Mouse (Mus musculus): ENCODE measurements around the gene Zfp141. TPM values are rescaled to one million over a fixed set of nuclear protein-coding genes. Genes with fewer than 3 reads are reported as not detected.
"Not testable (repeated sequence)": the region's sequence is repeated elsewhere in the genome, so short reads cannot be mapped to it uniquely, and the experiment has no call there.

Zfp141 gene
- polyA plus RNA-seq (2012; ENCODE audit: insufficient read depth, insufficient read length, missing spikeins) = 4.2 and 6.1 TPM in 2 replicates

GRCm38 (mm10) chr7:42505588-42505987, at the start of gene Zfp141:
TSS of gene Zfp141 (minus strand) at chr7:42505740.
- not testable (repeated sequence) for H3K27ac ChIP-seq (ENCODE audit: insufficient read depth, low read depth, low read length); H3K4me1 ChIP-seq (ENCODE audit: control insufficient read depth, insufficient read depth, low read length)
- peak within 1 kb of the TSS; percentile 77 for H3K4me3 ChIP-seq (ENCODE audit: insufficient read depth, low read length)

DNA sequence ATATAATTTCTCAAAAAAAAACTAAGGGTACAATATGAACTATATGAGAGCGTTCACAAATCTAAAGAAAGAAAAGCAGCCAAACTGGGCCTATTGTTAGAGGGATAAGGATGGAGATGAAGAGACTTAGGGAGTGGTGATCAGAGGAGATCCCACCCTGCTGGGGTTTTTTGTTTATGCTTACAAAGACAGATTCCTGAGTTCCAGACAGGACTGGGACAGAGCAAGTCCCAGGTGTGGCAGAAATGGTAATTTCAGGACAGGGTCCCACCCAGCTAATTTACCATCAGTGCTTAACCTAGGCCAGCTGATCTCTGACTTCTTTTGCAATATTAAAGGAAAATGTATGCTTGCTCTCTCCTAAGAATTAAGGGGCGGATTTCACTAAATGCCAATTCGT, 46.2 kb upstream of the Zfp141 start:
- TF ChIP-seq CTCF (IDR thresholded peaks at IDR 0.05; ENCODE audit: low read depth, low read length) (no peak), POLR2A (IDR thresholded peaks at IDR 0.05; ENCODE audit: borderline replicate concordance, low read depth, low read length) (no peak)
- no peak overlapping the region for H3K27ac ChIP-seq (ENCODE audit: insufficient read depth, low read depth, low read length)
- H3K4me3 ChIP-seq (ENCODE audit: insufficient read depth, low read length) = no peak overlapping the region
- H3K4me1 ChIP-seq (ENCODE audit: control insufficient read depth, insufficient read depth, low read length) = no peaks in the 10 kb centered on the region

DNA sequence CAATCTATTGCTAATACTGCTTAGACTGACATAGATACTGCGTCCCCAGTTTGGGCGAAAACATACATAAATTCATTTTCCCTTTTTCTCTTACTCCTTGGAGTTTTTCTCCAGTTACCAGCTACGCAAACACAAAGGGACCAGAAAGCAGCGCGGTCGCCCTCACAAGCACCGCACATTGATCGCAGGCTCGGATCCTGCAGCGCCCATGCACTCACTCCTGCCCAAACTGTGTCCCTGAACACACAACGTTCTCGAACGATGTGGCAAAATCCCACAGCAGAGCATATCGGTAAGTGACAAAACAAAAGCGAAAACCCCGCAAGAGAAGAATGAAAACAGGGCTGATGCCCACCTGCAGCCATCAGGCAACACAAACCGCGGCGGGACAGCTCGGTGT, 354 bp downstream of the Zfp141 start:
- Histone ChIP-seq H3K4me1 (ENCODE audit: control insufficient read depth, insufficient read depth, low read length) (no peaks in the 10 kb centered on the region), H3K27ac (ENCODE audit: insufficient read depth, low read depth, low read length) (no peak overlapping the region; the same call in 1 of the 2 replicates), H3K4me3 (ENCODE audit: insufficient read depth, low read length) (peak overlapping the region; percentile 77)
- TF ChIP-seq CTCF (IDR thresholded peaks at IDR 0.05; ENCODE audit: low read depth, low read length) = no peak
- TF ChIP-seq POLR2A (IDR thresholded peaks at IDR 0.05; ENCODE audit: borderline replicate concordance, low read depth, low read length) = no peak

DNA sequence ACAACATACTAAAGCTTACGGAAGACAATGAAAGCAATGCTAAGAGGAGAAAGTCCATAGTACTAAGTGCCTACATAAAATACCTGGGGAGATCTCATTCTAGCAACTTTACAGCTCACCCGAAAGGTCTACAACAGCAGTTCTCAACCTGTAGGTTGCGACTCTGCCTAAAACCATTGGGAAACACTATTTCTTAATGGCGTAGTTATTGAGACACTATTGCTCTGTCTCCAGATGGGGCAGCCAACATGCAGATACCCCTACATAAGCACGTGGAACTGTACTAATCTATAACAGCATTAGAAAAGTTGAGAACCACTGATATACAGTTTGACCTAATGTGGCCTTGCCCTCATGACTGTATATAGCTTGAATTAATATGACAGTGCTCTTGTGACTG, 7.3 kb downstream of the Zfp141 start:
- no peak overlapping the region for H3K27ac ChIP-seq (ENCODE audit: insufficient read depth, low read depth, low read length)
- H3K4me1 ChIP-seq (ENCODE audit: control insufficient read depth, insufficient read depth, low read length) = no peaks in the 10 kb centered on the region
- no peak overlapping the region for H3K4me3 ChIP-seq (ENCODE audit: insufficient read depth, low read length)
- TF ChIP-seq CTCF (IDR thresholded peaks at IDR 0.05; ENCODE audit: low read depth, low read length) (no peak), POLR2A (IDR thresholded peaks at IDR 0.05; ENCODE audit: borderline replicate concordance, low read depth, low read length) (no peak)

DNA sequence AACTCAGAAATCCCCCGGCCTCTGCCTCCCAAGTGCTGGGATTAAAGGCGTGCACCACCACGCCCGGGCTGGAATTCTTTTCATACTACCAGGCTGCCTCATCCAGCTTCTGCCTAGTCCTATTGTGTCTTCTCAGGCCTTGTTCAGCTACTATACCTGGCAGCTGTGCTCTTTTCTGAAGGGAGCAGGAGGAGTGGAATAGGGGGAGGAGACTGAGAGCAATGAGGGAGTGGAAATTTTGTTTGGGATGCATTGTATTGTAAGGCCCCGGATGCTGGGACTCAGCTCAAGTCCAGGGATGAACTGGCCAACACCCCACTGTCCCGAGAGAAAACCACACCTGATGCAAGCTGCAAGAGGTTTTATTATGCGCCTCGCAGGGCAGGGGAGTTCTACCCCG, 8.2 kb downstream of the Zfp141 start:
- TF ChIP-seq POLR2A (IDR thresholded peaks at IDR 0.05; ENCODE audit: borderline replicate concordance, low read depth, low read length) (no peak), CTCF (IDR thresholded peaks at IDR 0.05; ENCODE audit: low read depth, low read length) (no peak)
- no peak overlapping the region for H3K4me3 ChIP-seq (ENCODE audit: insufficient read depth, low read length)
- no peaks in the 10 kb centered on the region for H3K4me1 ChIP-seq (ENCODE audit: control insufficient read depth, insufficient read depth, low read length)
- no peak overlapping the region for H3K27ac ChIP-seq (ENCODE audit: insufficient read depth, low read depth, low read length)

DNA sequence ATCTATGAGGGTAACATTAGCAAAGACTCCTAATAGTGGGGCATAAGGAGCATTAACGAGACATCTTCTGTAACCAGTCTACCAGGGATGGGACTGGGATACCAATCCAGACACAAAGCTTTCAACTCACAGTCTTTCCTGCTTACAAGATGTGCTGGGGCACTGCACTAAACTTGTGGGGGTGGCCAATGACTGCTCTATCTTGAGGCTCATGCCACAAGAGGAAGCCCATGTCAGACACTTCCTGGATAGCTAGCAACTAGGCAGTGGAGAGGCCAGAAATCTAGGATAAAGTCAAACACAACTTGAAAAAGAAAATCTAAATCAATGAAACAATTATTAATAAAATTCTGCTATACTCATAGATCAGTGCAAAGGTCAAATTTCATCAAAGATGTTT, 9.3 kb downstream of the Zfp141 start:
- no peak overlapping the region for H3K4me3 ChIP-seq (ENCODE audit: insufficient read depth, low read length)
- peaks cover 4% of the 10 kb centered on the region for H3K4me1 ChIP-seq (ENCODE audit: control insufficient read depth, insufficient read depth, low read length)
- no peak overlapping the region for H3K27ac ChIP-seq (ENCODE audit: insufficient read depth, low read depth, low read length)
- no peak for TF ChIP-seq CTCF (IDR thresholded peaks at IDR 0.05; ENCODE audit: low read depth, low read length)
- TF ChIP-seq POLR2A (IDR thresholded peaks at IDR 0.05; ENCODE audit: borderline replicate concordance, low read depth, low read length) = no peak

DNA sequence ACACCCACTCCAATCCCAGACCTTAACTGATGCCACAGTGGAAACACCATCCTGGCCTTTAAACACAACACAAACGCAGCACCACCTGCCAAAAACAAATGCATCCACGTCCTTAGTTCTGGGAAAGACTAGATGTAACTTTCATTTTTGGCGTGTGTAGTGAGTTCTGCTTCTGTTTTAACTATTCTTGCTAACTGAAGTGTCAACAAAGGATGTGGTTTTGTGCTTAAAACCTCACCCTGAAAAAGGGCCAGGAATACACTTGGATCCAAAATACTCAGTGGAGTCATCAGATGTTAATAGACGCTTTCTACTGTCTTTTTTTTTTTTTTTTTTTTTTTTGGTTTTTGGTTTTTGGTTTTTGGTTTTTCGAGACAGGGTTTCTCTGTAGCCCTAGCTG, 14.7 kb downstream of the Zfp141 start:
- Histone ChIP-seq H3K27ac (ENCODE audit: insufficient read depth, low read depth, low read length) (peak overlapping the region; percentile 51), H3K4me1 (ENCODE audit: control insufficient read depth, insufficient read depth, low read length) (peaks cover 13% of the 10 kb centered on the region), H3K4me3 (ENCODE audit: insufficient read depth, low read length) (peak overlapping the region; percentile 18)
- no peak for TF ChIP-seq CTCF (IDR thresholded peaks at IDR 0.05; ENCODE audit: low read depth, low read length)
- TF ChIP-seq POLR2A (IDR thresholded peaks at IDR 0.05; ENCODE audit: borderline replicate concordance, low read depth, low read length) = no peak

GRCm38 (mm10) chr7:42490358-42490757, 15.2 kb downstream of the Zfp141 start:
- TF ChIP-seq CTCF (IDR thresholded peaks at IDR 0.05; ENCODE audit: low read depth, low read length) (no peak), POLR2A (IDR thresholded peaks at IDR 0.05; ENCODE audit: borderline replicate concordance, low read depth, low read length) (no peak)
- Histone ChIP-seq H3K4me1 (ENCODE audit: control insufficient read depth, insufficient read depth, low read length) (peaks cover 13% of the 10 kb centered on the region), H3K4me3 (ENCODE audit: insufficient read depth, low read length) (peak overlapping the region; percentile 18), H3K27ac (ENCODE audit: insufficient read depth, low read depth, low read length) (peak overlapping the region; percentile 51)

DNA sequence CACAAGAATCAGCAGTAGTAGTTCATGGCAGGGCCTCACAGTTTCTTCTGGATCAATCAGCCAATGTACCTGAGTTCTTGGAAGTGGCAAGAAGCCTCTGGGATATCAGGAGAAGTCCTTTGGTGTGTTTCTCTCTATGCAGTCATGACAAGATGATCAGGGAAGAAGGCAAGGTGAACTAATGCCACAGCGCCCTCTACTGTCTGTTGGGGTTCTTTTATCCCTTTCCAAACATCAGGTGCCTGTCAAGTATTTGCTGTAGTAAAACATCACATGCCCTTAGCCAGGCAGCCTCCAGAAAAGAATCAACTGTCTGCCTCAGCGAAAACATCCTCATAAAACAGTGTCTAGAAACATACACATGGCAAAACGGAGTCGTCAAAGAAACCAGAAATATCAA, 50.9 kb downstream of the Zfp141 start:
- no peak for TF ChIP-seq CTCF (IDR thresholded peaks at IDR 0.05; ENCODE audit: low read depth, low read length)
- Histone ChIP-seq H3K4me1 (ENCODE audit: control insufficient read depth, insufficient read depth, low read length) (no peaks in the 10 kb centered on the region), H3K27ac (ENCODE audit: insufficient read depth, low read depth, low read length) (no peak overlapping the region), H3K4me3 (ENCODE audit: insufficient read depth, low read length) (no peak overlapping the region)

DNA sequence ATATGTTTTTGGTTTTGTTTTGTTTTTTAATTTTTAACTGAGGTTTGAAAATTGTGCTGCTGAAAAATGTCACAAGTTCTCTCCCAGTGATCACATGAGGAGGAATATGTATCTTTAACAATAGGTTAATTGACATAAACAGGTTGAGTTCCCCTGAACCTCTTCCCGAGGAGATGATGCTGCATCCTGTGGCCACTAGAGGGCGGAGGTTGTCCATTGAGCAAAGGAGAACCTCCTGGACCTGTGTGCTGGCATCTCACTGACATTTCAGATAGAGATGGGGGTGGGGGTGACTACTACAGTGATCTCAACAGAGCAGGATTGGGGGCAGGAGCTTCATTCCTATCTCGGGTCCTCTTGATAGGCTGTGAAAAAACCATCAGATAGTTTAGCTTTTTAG, 54.9 kb downstream of the Zfp141 start:
- H3K27ac ChIP-seq (ENCODE audit: insufficient read depth, low read depth, low read length) = no peak overlapping the region
- TF ChIP-seq POLR2A (IDR thresholded peaks at IDR 0.05; ENCODE audit: borderline replicate concordance, low read depth, low read length) (no peak), CTCF (IDR thresholded peaks at IDR 0.05; ENCODE audit: low read depth, low read length) (peak; percentile 56)
- no peak overlapping the region for H3K4me3 ChIP-seq (ENCODE audit: insufficient read depth, low read length)
- no peaks in the 10 kb centered on the region for H3K4me1 ChIP-seq (ENCODE audit: control insufficient read depth, insufficient read depth, low read length)

- H3K4me1 ChIP-seq (ENCODE audit: control insufficient read depth, insufficient read depth, low read length) = no peaks in the 10 kb centered on the region
- H3K4me3 ChIP-seq (ENCODE audit: insufficient read depth, low read length) = no peak within 1 kb of the TSS
- H3K27ac ChIP-seq (ENCODE audit: insufficient read depth, low read depth, low read length) = no peak within 1 kb of the TSS
- TF ChIP-seq POLR2A (IDR thresholded peaks at IDR 0.05; ENCODE audit: borderline replicate concordance, low read depth, low read length) (no peak), CTCF (IDR thresholded peaks at IDR 0.05; ENCODE audit: low read depth, low read length) (no peak)
Observed at GRCm38 (mm10) chr7:42447850-42448249, 57.7 kb downstream of the Zfp141 start, which contains the start of gene 4933421I07Rik. TSS of gene 4933421I07Rik (minus strand) at chr7:42448120.

All from bone marrow macrophage, adult 2 months (primary cell).